Mouse (Mus musculus) thymus, postnatal 14 days (tissue): ENCODE measurements at regions not wholly inside any gene's neighbourhood (a gene's known extent, or its start where the extent isn't known, plus 50 kb on each side); places are given as distances from the start of the nearest gene placed in this dataset.

ENCODE experiments used
- DNase-seq: peaks from one replicate; pipeline ENCODE4 v3.0.0; 2021

DNA sequence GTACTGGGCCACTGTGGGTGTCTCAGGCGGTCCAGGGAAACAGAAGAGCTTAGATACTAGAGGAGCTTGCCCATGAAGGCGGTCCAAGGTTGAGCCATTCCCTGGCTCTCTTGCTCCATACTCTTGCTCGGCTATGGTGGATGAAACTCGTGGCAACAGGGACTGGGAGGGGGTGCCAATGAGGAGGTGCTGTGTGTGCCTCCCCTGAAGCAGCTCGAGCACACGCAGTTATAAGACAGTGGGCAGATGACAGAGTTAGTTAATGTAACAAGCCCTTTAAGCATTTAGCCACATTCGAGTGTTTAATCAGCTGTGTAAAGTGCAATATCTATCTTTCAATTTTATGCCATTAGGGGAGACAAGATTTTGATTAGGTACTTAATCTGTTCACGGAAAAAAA, 237.5 kb downstream of the Dhx35 start:
- no peak for DNase-seq

DNA sequence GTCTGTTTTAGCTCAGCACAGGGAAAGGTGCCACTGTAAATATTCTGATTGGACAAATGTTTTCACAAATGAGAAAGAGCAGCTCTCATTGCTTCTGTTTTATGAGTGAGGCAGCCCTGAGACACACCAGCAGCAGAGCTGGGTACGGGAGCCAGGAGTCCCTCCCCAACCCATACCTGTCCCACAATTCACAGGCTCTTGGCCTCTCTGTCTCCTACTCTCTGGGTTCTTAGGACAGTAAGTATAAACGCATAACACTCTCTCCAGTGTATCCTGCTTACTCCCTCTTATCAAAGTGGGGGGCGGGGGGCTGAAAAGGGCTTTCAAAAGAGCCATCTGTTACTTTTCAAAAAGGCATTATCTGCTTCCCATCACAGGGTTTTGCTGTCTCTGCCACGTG, 245.3 kb downstream of the Dhx35 start:
- no peak for DNase-seq

DNA sequence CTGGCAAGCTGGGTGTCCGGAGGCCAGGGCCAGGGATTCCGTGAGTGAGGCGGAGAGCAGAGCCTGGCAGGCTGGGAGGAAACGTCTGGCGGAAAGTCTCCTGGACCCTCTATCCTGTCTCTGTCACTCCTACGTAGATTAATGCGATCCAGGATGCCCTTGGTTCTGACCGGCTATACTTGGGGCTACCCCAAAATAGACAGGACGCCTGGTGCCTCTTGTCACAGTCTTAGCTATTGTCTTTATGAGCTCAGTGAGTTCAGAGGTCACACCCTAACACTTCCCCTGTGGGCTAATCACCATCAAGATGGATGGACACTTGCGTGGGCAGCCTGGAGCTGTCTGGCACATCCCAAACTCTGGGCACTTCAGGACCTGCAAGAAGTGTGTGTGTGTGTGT, 258.9 kb downstream of the Dhx35 start:
- no peak for DNase-seq

DNA sequence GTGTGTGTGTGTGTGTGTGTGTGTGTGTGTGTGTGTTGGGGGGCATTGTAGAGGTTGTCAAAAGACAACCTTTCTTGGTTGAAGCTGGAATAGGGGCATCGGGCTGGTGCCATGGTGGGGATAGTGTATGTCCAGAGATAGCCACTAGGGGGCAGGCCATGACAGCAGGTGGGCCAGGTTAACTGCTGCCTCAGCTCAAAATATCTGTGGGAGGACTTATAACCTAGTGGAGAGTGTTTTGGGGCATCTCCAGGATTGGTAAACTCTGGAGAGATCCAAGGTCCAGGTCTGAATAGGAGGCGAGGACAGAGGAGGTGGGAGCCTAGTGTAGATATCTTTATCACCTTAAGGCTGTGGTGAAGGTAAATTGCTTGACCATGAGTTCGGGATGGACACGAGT, 259.3 kb downstream of the Dhx35 start:
- DNase-seq, result peak; percentile 36

DNA sequence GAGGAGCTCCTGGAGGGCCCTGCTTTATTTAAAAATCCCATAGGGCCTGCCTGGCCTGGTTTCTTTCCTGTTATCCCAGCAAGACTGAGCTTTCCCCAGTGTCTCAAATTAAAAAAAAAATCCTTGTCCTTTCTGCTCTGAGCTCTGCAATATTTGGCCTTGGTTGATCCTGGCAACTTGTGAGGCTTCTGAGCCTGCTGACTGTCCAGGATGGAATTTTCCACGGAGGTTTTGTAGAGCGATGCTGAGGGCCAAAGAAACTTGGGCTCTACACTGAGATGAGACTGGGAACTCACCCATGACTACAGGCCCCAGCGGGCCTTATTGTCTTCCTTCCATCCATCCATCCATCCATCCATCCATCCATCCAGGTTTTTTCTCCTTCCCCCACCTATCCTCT, 259.8 kb downstream of the Dhx35 start:
- DNase-seq, result no peak

DNA sequence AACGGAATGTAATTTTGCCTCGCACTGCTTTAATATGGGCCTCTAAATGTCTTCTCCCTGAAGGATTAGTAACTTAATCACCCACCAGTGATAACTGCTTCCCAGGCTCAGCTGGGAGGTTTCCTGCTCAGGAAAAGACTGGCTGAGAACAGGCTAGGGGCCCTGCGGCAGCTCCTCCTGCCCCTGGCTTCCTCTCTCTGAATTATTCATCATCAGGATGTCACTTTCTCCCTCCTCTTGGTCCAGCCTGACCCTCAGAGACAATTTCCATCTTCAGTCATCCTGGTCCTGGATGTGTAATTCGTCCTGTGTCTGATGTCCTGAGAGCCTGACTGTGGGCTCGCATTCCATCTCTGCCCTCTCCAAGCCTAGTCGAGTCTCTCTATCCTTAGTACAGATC, 261.2 kb downstream of the Dhx35 start:
- DNase-seq, result no peak

DNA sequence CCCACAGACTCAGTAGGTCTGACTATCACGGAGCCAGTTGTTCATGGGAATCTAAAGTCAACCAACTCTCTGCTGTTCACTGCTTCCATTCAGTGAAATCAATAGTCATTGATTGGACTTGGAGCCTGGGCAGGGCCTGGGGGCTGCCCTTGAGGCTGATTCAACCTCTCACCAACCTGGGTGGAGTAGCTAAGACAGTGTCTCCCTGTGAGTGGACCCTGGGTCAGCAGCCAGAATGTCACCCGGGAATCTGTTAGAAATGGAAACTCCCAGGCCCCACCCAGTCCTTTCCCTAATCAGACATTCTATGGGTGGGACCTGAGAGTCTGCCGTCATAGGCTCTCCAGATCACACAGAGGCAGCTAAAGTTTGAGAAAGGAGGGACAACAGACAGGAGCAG, 262.4 kb downstream of the Dhx35 start:
- DNase-seq, result no peak

DNA sequence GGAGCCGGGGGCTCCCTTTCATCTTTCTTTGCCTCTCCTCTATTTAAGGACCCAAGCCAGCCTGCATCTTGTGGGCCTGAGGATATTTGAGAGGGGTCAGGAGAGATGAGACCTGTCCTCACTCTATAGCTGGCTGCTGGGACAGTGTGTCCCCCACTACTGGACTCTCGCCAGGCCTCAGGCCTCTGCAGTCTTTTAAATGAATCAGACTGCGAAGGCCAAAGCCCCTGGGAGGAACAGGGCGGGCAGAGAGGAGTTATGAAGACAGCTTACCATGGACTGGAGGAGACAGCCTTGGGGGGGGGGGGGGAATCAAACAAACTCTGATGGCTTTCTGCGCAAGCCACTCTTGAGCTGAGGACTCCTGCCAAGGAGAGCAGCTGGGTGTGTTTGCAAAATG, 262.9 kb downstream of the Dhx35 start:
- no peak for DNase-seq

DNA sequence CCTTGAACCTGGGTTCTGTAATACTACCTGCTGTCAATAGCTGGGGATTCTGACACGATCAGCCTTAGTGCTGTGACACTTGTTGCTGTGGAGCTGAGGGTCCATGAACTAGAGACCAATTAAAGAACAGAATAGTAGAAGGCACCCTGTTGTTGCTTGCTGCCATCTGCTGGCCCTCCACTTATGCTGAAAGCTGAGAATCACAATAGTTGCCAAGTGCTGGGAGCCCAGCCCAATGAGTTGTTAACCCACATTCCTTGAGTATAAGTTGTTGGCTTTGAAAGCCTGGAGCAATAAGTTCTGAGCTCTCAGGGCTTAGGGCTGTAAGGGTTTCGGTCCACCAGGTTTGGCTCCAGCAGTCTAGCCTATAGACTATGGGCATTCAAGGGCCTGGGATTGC, 267.7 kb downstream of the Dhx35 start:
- no peak for DNase-seq

DNA sequence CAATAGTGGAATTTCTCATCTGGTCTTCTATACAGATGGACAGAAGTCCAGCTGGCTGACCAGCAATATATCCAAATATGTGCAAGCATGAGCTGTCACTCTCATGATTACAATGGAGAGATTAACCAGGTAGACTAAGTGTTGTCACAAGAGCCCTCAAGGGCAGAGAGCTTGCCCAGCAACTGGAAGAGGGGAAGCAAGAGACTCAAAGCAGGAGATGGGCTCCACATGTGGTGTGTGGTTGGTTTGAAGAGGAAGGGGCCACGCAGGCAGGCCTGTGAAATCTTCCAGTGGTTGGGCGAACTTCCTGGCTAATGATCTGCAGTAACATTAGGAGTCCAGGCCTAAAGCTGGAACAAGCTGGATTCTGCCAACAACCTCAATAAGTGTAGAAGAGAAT, 268.1 kb downstream of the Dhx35 start:
- no peak for DNase-seq

DNA sequence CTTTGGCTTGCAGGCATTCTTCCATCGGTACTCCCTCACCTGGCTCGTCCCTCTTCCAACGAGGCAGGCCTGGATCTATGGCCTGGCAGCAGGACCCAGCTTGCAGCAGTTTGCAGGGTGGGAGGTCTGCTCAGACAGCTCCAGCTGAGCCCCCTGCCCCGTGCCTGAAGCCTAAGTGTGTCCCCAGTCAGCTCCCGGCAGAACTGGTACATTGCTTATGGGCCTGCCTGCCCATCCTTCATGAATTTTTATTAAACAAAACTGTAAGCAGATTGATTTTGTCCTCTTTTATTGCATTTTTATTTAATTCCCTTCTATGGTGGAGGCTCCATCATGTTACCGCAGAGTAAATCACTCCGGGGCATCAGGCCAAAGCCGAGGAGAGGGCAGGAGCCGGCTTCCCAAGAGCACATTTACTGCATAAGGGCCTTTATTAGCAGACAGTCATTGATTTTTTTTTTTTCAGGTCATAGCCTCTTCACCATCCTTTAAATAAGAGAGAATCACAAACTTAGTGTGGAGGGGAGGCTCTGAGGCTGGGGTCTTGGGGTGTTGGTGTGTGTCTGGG, 269.9 kb downstream of the Dhx35 start:
- DNase-seq, result no peak

DNA sequence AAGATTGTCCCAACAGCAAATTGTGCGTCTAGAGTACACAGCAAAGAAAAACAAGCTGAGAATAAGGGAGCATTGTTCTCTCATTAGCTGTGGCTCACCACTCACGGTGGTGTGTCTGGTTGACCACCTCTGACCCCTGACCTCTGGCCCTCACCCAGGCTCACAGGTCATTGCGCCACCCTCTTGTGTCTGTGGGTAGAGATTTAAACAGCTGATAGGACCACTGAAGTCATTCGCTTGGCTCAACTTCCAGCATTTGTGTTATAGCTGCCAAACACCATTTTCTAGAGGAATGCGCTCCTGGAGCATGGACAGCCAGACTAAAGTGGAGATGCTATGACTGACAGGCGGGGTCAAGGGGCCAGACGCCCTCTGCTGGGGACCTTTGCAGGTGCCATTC, 272.9 kb downstream of the Dhx35 start:
- DNase-seq, result no peak

DNA sequence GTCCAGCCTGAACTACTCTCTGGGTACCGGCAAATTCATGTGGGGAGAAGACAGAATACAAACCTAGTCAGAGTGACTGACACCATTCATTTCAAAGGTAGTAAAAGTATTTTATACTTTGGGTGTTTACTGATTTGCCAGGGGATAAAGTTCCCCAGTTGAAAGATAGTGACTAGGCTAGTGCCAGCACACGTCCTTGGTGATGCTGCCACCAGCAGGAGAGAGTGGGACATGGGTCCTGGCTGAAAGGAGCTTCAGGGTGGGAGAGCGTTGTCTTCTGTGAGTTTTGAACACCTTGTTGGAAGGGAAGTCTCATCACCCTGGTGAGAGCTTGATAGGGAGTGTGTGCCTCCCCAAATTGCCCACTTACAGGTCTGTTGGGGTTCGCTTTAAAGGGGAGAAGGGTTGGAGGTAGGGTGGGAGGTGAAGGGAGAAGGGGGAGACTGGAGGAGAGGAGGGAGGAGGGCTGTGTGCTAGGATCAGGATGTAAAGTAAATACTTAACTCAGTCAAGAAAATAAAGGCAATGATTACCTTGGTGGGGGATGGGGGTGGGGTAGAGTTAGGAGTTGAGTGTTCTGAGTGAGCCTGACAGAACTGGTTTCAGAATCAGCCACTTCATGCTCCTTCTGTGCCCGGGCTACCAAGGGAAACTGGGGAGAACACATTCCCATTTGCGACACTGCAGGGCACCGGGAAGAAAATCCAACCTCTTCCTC, 273.9 kb downstream of the Dhx35 start:
- DNase-seq, result no peak

DNA sequence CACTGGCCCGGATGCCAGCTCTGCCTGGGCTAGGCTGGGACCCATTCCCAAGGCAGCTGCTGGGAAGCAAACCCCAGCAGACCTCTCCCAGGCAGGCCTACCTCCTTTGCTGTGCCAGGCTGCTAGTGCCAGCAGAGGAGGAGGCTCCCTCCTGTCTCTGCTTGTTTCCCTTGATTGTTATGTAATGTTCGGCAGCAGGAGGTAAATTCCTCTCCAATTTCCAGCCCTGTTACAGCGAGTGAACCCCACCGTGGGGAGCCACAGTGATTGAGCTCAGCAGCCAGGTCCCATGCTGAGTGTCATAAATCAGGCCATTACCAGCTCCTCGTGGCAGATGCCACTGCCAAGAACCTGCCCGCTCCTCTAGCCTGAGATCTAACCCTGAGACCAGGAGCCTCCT, 274.6 kb downstream of the Dhx35 start:
- no peak for DNase-seq

DNA sequence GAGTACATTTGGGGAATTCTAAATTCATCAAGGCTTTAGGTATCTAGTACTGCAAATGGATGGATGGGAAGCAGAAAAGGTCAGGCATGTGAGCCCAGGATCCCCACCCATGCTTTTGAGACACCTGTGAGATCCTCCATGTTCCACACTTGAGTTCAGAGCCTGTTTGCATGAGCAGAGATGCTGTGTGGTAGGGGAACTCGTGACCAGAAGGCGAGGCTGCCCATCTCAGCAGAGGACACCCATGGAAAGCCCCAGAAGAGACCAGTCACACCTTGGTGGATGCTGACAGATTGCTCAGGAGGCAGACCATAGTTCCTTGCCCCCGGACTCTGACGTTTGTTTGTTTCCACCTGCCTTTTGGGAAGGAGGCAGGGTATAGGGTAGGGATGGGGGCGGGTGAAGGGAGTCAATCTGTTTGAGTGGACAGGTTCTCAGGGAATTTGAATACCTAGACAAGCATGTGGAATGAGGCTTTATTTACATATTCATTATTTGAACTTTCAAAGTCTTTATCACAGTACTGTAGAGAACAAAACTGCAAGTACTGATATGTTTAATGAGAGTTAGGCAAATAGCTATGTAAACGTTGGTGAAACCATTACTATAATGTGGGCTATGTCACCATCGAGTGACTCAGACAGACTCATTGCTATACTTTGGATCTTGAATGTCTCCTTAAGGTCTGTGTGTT, 278.5 kb downstream of the Dhx35 start:
- DNase-seq, result no peak

DNA sequence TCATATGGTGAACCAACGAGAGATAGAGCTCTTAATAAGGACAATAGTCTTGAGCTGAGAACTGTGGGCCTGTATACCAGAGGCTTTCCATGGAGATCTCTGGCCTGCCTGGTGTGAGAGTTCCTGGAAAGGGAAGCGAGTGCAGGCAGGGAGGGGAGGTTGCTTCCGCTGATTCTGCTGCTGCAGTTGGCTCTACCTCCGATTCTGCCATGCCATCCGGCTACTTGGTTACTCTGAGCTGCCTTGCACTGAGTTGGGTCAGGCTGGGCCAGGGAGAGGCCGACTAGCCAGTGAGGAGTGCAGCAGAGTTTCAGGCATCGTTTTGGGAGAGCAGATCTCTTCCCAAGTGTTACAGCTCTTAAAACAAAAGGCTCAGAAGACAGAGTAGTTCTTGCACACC, 285.2 kb downstream of the Dhx35 start:
- DNase-seq, result no peak

DNA sequence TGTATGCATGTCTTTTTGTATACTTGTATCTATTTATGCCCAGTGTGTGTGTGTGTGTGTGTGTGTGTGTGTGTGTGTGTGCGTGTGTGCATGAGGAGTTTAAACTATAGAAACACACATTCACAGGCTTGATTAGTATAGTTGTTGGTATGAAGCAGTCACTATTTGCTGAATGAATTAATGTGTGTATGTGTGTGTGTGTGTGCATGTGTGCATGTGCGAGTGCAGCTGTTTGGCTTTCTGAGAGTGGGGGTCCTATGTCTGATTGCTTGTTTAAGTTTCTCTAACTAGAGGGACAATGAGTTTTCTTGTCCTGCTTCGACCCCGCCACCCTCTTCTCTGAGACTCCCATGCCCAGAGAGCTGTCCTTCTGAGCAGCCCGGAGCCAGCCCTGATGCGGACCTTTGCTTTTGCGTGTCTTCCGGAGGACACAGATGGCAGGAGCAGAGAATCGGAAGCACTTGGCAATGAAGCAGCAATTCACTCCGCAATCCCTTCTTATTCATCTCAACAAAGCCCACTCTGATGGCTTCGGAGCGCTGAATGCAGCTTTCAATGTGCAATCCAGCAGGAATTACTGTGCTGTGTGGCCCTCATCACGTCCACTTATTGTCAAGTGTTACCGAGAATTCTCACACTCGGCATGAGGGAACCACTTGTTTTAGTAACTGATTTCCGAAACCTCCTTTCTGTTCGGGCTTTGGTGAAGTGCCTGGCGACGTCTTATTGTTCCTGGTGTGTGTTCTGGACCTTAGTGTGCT, 286.4 kb downstream of the Dhx35 start:
- DNase-seq, result no peak

DNA sequence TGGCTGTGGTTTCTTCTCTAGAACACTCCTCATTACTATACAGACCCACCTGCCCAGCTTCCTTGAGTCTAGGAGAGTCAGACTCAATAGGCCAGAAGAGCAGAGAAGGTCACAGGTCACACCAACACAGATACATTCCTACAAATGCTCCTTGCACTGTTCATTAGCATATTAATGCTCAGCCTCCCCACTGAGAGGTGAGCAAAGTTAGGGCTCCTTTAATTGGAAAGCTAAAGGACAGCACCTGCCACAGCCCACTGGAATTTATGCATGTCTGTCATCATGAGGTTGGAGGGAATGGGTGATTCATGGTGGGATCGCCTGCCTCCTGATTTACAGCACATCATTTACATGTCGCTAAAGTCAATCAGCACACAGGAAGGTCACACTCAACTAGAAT, 292.2 kb downstream of the Dhx35 start:
- DNase-seq, result no peak

DNA sequence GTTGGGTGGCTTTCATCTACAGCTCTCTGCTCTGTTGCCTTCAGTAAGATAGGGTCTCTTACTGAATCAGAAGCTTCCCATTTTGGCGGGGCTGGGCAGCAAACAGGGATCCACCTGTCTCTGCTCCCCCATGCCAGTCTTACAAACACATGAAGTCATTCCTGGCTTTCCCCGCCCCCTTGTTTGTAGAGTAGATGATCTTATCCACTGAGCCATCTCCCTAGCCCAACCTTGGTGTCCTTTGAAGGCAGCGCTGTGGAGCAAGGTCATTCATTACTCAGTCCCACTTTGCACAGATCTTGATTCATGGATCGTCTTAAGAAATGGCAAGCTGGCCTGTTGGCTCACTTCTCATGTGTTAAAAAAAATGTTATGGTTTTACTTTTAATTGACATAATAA, 293.6 kb downstream of the Dhx35 start:
- no peak for DNase-seq

DNA sequence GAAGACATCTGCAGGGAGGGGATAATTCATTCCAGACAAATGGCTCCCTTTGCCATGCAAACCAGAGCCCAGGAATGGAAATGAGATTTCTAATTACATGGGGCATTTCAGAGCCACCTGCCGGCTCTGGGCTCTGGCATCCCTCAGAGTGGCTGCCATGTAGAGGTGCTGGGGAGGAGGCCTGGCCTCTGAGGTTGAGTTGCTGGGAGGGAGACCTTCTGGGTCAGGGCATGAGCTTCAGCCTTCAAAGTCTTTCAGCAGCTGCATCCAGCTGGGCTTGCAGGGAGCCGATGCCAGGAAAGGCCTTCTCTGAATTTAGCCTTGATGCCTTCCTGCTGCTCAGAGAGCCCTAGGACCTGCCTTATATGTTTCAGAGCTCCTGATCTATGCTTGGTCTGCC, 302.1 kb downstream of the Dhx35 start:
- no peak for DNase-seq

DNA sequence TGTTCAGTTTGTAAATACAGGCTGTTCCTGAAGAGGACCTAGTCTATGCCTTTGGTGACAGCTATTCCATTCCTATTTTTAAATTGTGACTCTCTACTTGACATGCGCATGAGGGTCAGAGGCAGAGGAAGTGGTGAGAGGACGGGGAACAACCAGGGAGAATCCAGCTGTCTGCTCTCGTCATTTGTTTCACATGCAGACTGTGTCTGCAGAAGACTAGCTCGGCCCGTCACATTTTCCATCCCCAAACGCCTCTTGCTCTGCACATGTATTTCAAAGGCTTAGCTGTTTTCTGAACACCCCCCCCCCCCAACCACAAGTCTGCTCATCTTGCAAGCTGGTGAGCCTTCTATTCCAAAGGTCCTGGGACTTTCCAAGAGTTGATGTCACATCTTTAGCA, 339.4 kb downstream of the Dhx35 start:
- DNase-seq, result no peak

DNA sequence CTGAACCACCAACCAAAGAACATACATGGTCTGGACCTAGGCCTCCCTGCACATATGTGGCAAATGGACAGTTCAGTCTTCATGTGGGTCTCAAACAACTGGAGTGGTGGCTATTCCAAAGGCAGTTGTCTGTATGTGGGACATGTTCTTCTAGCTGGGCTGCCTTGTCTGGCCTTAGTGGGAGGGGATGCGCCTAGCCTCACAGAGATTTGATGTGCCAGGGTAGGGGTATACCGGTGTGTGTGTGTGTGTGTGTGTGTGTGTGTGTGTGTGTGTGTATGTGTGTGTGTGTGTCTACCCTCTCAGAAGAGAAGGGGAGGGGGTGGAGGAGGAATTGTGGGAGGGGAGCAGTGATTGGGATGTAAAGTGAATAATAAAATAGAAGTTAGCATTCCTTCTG, 344.0 kb downstream of the Dhx35 start:
- no peak for DNase-seq

DNA sequence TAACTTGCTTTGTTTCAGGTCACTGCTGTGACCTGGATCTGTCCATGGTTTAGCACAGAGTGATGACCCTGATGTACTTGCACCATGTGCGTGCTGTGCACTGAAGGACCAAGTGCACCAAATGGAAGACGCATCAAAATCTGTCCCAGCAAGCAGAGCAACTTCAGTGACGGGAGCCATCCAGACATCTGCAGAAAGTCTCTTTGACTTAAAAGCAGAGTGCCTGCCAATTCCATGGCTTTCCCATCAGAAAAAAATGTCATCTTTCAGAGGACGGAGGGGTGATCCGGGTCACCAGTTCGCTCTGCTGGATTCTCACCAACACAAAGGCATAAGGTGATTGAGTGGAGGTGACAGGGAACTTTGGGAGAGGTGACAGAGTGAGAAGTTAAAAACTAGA, 351.4 kb downstream of the Dhx35 start:
- DNase-seq, result no peak

DNA sequence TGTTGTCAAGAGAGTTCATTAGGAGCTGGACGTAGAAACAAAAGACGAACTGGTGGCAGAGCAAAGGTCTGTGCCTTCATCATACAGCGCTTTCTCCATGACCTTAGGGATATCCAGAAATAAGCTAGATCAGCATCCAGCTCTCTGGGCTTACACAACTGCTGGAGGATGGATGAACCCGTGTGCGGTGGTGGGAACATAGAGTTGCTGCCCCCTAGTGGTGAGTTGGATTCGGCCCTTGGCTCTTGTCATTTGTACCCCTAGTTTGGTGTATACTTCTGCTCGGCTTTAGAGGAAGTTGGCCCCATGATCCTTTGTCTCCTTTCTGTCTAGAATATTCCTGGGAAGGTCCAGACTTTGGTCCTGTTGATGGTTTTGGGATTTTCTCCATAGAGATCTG, 369.4 kb downstream of the Dhx35 start:
- DNase-seq, result peak; percentile 6
